Mouse (Mus musculus) macrophage (primary cell): ENCODE results near the gene Ptprt. TPM values are rescaled to one million over a fixed set of nuclear protein-coding genes. Genes with fewer than 3 reads are reported as not detected.

ENCODE experiments used
- H3K27ac ChIP-seq: fragments of 350-480 bp; formaldehyde crosslinking; 2 replicates; pipeline ENCODE4 v1.9.0; 2021
- H3K36me3 ChIP-seq: fragments of 350-480 bp; formaldehyde crosslinking; 2 replicates; pipeline ENCODE4 v1.9.0; 2021; ENCODE audit errors: inconsistent target
- H3K4me3 ChIP-seq: fragments of 350-480 bp; formaldehyde crosslinking; 2 replicates; pipeline ENCODE4 v1.9.0; 2021; ENCODE audit errors: inconsistent target
- H3K79me2 ChIP-seq: fragments of 350-480 bp; formaldehyde crosslinking; 2 replicates; pipeline ENCODE4 v1.9.0; 2021; ENCODE audit errors: inconsistent target
- WGBS: methylation state at CpG from one replicate; pipeline ENCODE4 v1.1.7; 2026; ENCODE audit warnings: inconsistent platforms; ENCODE audit not compliant: missing documents; 5-methylcytosine and 5-hydroxymethylcytosine counted together
- polyA plus RNA-seq: library from polyadenylated mRNA; stranded (reverse); fragments of 250-400 nt; gene quantifications from 3 replicates; pipeline ENCODE4 v1.2.4, GENCODE M21; 2018; ENCODE audit warnings: inconsistent platforms

The Ptprt gene
- polyA plus RNA-seq, 1 experiment from 2014 or later = not detected

GRCm38 (mm10) chr2:162528911-162529310 lies 132.0 kb downstream of the Ptprt start:
- no peaks in the 10 kb centered on the region for H3K36me3 ChIP-seq
- WGBS = 88% methylated on average over 3 of the region's 3 CpGs
- no peak overlapping the region for H3K27ac ChIP-seq
- H3K79me2 ChIP-seq = no peaks in the 10 kb centered on the region
- H3K4me3 ChIP-seq = no peak overlapping the region

DNA sequence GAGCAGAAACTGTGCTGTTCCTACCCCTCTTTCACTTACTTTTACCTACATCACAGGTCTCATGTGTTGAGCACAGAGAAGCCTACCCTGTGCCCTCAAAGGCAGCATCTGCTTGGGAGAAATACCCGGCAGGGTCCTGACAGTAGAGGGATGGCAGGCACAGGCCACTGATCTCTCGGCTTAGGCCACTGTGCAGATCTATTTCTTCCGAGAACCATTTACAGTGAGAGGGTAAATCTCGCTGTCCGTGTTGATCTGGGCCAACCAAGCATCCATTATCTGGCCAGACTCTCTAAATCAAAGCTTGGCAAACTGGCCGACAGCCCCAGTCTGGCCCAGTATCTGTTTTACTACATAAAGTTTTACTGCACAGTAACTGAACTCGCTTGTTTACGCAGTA lies 145.0 kb downstream of the Ptprt start:
- no peak overlapping the region for H3K27ac ChIP-seq
- WGBS = 89% methylated on average over 8 of the region's 8 CpGs
- no peak overlapping the region for H3K4me3 ChIP-seq
- H3K36me3 ChIP-seq = no peaks in the 10 kb centered on the region
- no peaks in the 10 kb centered on the region for H3K79me2 ChIP-seq

DNA sequence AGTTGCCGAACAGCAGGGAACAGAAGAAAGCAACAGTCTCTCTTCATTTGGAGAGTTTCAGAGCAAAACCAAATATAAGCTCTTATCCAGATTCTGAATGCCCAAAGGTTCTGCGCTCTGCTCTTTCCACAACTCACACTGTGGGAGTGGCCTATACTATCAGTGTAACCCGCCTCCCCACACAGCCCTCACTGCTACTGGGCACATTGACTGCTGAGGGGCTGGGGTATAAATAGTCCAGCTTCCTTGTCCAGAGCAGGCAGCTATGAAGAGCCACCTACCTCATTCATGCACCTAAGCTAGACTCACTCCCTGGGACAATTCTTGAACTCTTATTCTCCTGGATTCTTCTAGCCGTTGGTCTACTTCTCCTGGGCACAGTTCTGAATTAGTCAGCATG lies 147.9 kb downstream of the Ptprt start:
- no peaks in the 10 kb centered on the region for H3K79me2 ChIP-seq
- no peaks in the 10 kb centered on the region for H3K36me3 ChIP-seq
- no peak overlapping the region for H3K4me3 ChIP-seq
- 88% methylated on average over 4 of the region's 4 CpGs for WGBS
- H3K27ac ChIP-seq = no peak overlapping the region

GRCm38 (mm10) chr2:162512094-162512493 lies 148.9 kb downstream of the Ptprt start:
- no peaks in the 10 kb centered on the region for H3K79me2 ChIP-seq
- H3K36me3 ChIP-seq = no peaks in the 10 kb centered on the region
- H3K27ac ChIP-seq = no peak overlapping the region
- WGBS = 69% methylated on average over 1 of the region's 1 CpGs
- no peak overlapping the region for H3K4me3 ChIP-seq

- H3K79me2 ChIP-seq = no peaks in the 10 kb centered on the region
- 85% methylated on average over 4 of the region's 5 CpGs for WGBS
- H3K36me3 ChIP-seq = no peaks in the 10 kb centered on the region
- H3K4me3 ChIP-seq = no peak overlapping the region
- H3K27ac ChIP-seq = no peak overlapping the region
Measured at GRCm38 (mm10) chr2:162509016-162509415, 151.9 kb downstream of the Ptprt start.

DNA sequence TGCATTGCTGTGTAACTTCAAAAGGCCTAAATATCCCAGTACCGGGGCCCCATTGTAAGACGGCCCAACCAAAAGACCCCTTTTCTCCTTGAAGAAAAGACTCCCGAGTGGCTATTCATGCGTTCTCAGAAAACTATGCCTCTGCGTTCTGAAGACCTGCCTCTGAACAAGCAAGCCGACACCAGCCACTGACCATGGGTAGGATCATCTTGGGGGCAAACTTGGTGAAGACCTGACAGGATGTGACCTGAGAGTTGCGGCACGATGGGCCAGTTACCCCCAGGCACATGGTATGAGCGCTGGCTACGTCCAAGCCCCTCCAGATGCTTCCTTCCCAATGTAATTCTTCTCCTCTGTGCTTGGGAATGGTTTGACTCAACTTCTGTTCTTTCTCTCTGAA lies 153.3 kb downstream of the Ptprt start:
- no peak overlapping the region for H3K27ac ChIP-seq
- 89% methylated on average over 10 of the region's 10 CpGs for WGBS
- no peaks in the 10 kb centered on the region for H3K79me2 ChIP-seq
- H3K4me3 ChIP-seq = no peak overlapping the region
- H3K36me3 ChIP-seq = no peaks in the 10 kb centered on the region

- H3K4me3 ChIP-seq = no peak overlapping the region
- H3K36me3 ChIP-seq = no peaks in the 10 kb centered on the region
- no peak overlapping the region for H3K27ac ChIP-seq
- WGBS = 84% methylated on average over 4 of the region's 4 CpGs
- no peaks in the 10 kb centered on the region for H3K79me2 ChIP-seq
Measured at GRCm38 (mm10) chr2:162504850-162505249, 156.1 kb downstream of the Ptprt start.

GRCm38 (mm10) chr2:162499501-162499915 lies 161.4 kb downstream of the Ptprt start:
- no peak overlapping the region for H3K4me3 ChIP-seq
- 89% methylated on average over 9 of the region's 9 CpGs for WGBS
- no peaks in the 10 kb centered on the region for H3K36me3 ChIP-seq
- no peak overlapping the region for H3K27ac ChIP-seq
- H3K79me2 ChIP-seq = no peaks in the 10 kb centered on the region

GRCm38 (mm10) chr2:162498191-162498590 lies 162.8 kb downstream of the Ptprt start:
- 63% methylated on average over 3 of the region's 3 CpGs for WGBS
- H3K79me2 ChIP-seq = no peaks in the 10 kb centered on the region
- no peak overlapping the region for H3K27ac ChIP-seq
- no peaks in the 10 kb centered on the region for H3K36me3 ChIP-seq
- no peak overlapping the region for H3K4me3 ChIP-seq

DNA sequence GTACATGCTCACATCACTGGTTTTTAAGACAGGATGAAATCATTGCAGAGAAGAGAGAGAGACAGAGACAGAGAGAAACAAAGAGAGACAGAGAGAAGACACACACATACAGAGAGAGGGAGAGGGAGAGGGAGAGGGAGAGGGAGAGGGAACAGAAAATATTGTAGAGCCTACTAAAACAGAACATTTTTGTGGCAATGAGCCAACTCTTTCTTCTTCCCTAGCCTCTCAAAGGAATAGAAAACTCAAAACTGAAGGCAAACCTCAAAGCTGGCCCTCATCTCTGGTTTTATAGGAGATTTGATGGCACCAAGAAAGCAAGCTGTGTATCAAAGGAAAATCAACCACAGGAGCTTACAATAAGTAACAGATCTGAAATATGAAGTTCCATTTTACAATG lies 176.9 kb downstream of the Ptprt start:
- Histone ChIP-seq H3K79me2 (no peaks in the 10 kb centered on the region), H3K4me3 (no peak overlapping the region), H3K27ac (no peak overlapping the region), H3K36me3 (no peaks in the 10 kb centered on the region)

- no peak overlapping the region for H3K27ac ChIP-seq
- H3K4me3 ChIP-seq = no peak overlapping the region
- H3K79me2 ChIP-seq = no peaks in the 10 kb centered on the region
- WGBS = 44% methylated on average over 1 of the region's 1 CpGs
- no peaks in the 10 kb centered on the region for H3K36me3 ChIP-seq
Measured at GRCm38 (mm10) chr2:162443106-162443505, 217.8 kb downstream of the Ptprt start.

- H3K4me3 ChIP-seq = no peak overlapping the region
- no peaks in the 10 kb centered on the region for H3K79me2 ChIP-seq
- H3K27ac ChIP-seq = no peak overlapping the region
- 100% methylated on average over 1 of the region's 3 CpGs for WGBS
- H3K36me3 ChIP-seq = no peaks in the 10 kb centered on the region
Measured at GRCm38 (mm10) chr2:162436646-162437045, 224.3 kb downstream of the Ptprt start.

DNA sequence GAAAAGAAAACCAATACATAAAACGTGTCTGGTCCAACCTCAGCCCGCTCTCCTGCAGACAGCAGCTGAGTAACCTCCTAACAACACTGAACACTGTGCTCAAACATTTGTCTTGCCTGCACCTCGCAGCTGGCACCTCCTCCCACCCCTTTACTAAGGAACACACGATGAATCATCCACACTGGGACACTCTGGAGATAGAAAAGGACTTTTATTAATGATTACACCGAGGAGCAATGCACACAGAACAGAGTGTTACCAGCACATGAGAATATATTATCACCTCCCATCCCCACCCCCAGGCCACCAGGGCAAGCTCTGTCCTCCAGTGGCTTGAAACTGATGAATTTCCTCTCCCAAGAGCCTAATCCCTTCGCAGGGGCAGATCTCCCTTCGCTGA lies 230.8 kb downstream of the Ptprt start:
- no peak overlapping the region for H3K4me3 ChIP-seq
- WGBS = 64% methylated on average over 7 of the region's 7 CpGs

DNA sequence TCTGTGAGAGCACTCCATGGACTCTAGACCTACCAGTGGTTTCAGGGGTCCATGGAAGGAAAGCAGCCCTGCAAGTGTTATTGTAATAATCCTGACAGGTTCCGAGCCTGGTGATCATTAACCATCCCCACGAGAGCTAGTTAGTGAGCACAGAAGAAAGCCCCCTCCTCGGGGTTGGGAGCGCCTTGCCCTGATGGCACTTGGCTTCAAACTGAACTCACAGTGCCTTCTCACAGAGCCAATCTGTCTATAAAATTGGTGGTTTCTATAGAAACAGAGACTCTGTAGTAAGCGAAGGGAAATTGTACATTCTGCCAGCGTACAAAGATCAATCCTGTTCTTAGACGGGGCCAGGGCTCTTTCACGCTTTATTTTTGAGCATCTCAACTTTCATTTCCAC lies 234.8 kb downstream of the Ptprt start:
- Histone ChIP-seq H3K79me2 (no peaks in the 10 kb centered on the region), H3K36me3 (no peaks in the 10 kb centered on the region), H3K4me3 (no peak overlapping the region), H3K27ac (no peak overlapping the region)
- WGBS = 88% methylated on average over 8 of the region's 8 CpGs

More for the DNA sequence above, 230.8 kb downstream of the Ptprt start:
- H3K27ac ChIP-seq = no peak overlapping the region
- H3K36me3 ChIP-seq = no peaks in the 10 kb centered on the region
- no peaks in the 10 kb centered on the region for H3K79me2 ChIP-seq

DNA sequence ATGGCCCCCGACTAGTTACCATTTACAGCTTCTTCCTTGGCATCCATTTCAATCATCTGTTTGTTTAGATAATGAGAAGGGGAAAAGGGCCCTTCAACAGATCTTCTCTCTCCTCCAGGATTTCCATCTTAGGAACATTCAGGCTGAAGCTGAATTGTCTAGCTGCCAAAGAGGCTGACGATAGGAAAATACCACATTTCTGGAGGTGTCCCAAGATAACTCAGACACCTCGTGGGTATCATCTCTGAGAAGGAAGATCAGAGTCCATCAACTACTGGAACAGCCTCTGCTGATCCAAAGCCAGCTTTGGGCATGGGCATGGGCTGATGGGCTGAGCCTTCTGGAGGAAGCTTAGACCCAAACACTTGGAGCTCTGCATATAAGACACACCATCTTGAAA lies 242.8 kb downstream of the Ptprt start:
- 75% methylated on average over 3 of the region's 3 CpGs for WGBS

GRCm38 (mm10) chr2:162413073-162413812 lies 247.7 kb downstream of the Ptprt start:
- Histone ChIP-seq H3K4me3 (no peak overlapping the region), H3K79me2 (no peaks in the 10 kb centered on the region), H3K27ac (no peak overlapping the region), H3K36me3 (no peaks in the 10 kb centered on the region)
- WGBS = 84% methylated on average over 5 of the region's 5 CpGs

More for the DNA sequence above, 242.8 kb downstream of the Ptprt start:
- Histone ChIP-seq H3K27ac (no peak overlapping the region), H3K79me2 (no peaks in the 10 kb centered on the region), H3K4me3 (no peak overlapping the region), H3K36me3 (no peaks in the 10 kb centered on the region)
